Mouse (Mus musculus): ENCODE measurements around the gene Gm20831.
"Not testable (repeated sequence)": the region's sequence is repeated elsewhere in the genome, so short reads cannot be mapped to it uniquely, and the experiment has no call there.

The Gm20831 gene

GRCm38 (mm10) chrY:17874441-17874840 lies at the start of gene Gm20831, which contains the start of gene Gm20772:
Gene Gm20831 (plus strand): TSS chrY:17874741.
Gene Gm20772 (plus strand): TSS chrY:17874741.
- DNase-seq (ENCODE audit: low read depth, low spot score), result not testable (repeated sequence)

DNA sequence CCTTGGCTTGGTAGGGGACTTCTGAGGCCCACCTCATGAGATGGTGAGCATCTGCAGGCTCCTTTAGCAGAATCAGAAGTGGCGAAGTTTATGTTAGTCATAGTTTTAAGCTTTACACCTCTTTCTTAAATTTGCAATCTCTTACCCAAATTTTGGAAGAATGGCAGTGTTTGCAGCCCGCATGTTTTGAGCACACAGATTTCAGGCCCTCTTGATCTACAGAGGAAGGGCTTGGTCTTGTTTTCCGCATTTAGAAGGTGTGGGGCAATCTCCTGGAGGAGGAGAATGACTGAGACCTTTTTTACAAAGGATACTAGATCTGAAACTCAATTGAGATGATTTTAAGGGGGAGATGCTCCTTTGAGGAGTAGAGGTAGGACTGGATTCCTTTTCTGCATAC lies 28.4 kb upstream of the Gm20831 start, which contains the start of gene Gm21904:
TSS of gene Gm21904 (minus strand) at position 101 of the 400 bp plus-strand sequence.
- not testable (repeated sequence) for DNase-seq (ENCODE audit: low read depth, low spot score)

DNA sequence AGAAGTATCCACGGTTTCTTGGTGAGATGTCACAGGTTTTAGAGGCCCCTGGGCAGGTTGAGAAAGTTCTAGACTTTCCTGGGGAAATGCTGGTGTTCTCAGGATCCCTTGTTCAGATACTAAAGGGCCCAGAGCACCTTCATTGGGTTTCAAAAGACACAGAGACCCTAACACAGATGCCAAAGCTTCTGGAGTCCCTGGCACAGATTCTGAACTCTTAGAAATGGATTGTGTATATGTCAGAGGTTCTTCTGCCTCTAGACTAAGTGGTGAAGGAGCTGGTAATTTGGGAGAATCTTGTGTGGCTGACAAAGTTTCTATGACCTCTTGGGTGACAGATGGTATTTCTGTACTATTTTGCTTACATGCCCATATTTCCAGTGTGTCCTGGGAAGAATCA lies 62.7 kb downstream of the Gm20831 start, which contains the start of gene Srsy:
TSS of gene Srsy (minus strand) at position 101 of the 400 bp plus-strand sequence.
- not testable (repeated sequence) for DNase-seq (ENCODE audit: low read depth, low spot score)
